Mouse (Mus musculus) left cerebral cortex, adult 11 months (tissue): Measurements from ENCODE around the gene Gm21822.
"Not testable (repeated sequence)": the region's sequence is repeated elsewhere in the genome, so short reads cannot be mapped to it uniquely, and the experiment has no call there.

Experiments
- DNase-seq: peaks from one replicate; pipeline ENCODE4 v3.0.0; 2022; ENCODE audit warnings: low spot score

Gene Gm21822

DNA sequence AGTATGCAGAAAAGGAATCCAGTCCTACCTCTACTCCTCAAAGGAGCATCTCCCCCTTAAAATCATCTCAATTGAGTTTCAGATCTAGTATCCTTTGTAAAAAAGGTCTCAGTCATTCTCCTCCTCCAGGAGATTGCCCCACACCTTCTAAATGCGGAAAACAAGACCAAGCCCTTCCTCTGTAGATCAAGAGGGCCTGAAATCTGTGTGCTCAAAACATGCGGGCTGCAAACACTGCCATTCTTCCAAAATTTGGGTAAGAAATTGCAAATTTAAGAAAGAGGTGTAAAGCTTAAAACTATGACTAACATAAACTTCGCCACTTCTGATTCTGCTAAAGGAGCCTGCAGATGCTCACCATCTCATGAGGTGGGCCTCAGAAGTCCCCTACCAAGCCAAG lies at the start of gene Gm21822:
Gene Gm21822 (plus strand): TSS at position 301 of the 400 bp plus-strand sequence.
- not testable (repeated sequence) for DNase-seq
